Mouse (Mus musculus) kidney, embryonic 16.5 days (tissue): ENCODE results near the gene Fam189a1. TPM values are rescaled to one million over a fixed set of nuclear protein-coding genes. Genes with fewer than 3 reads are reported as not detected.

Experiments used
- ATAC-seq: fragments of 200-750 bp; cut with Nextera tagmentation; 2 replicates; pipeline ENCODE4 v1.8.0; 2017; ENCODE audit warnings: moderate TSS enrichment; ENCODE audit not compliant: low FRiP score, low TSS enrichment
- H3K27ac ChIP-seq: fragments of 300-500 bp; sonication (generic); 2 replicates; pipeline ENCODE4 v1.5.1; 2014; ENCODE audit warnings: low read length
- H3K27me3 ChIP-seq: fragments of 300-500 bp; sonication (generic); 2 replicates; pipeline ENCODE4 v1.6.1; 2014; ENCODE audit warnings: low read length, control low read depth, mixed read lengths; ENCODE audit not compliant: insufficient read depth
- H3K36me3 ChIP-seq: fragments of 300-500 bp; sonication (generic); 2 replicates; pipeline ENCODE4 v1.6.1; 2014; ENCODE audit warnings: low read length, control low read depth, mixed read lengths; ENCODE audit not compliant: insufficient read depth
- H3K4me1 ChIP-seq: fragments of 300-500 bp; sonication (generic); 2 replicates; pipeline ENCODE4 v1.6.1; 2014; ENCODE audit warnings: low read length, control low read depth, mixed read lengths; ENCODE audit not compliant: insufficient read depth
- H3K4me2 ChIP-seq: fragments of 300-500 bp; sonication (generic); replicated peaks from 2 replicates; pipeline ENCODE4 v1.6.1; 2014; ENCODE audit warnings: low read depth, low read length
- H3K4me3 ChIP-seq: fragments of 300-500 bp; sonication (generic); 2 replicates; pipeline ENCODE4 v1.5.1; 2014; ENCODE audit warnings: mild to moderate bottlenecking, low read length
- H3K9ac ChIP-seq: fragments of 300-500 bp; sonication (generic); replicated peaks from 2 replicates; pipeline ENCODE4 v1.6.1; 2014; ENCODE audit warnings: low read length
- H3K9me3 ChIP-seq: fragments of 300-500 bp; sonication (generic); 2 replicates; pipeline ENCODE4 v1.6.1; 2016; ENCODE audit warnings: low read length, control low read depth
- WGBS: fragments of 180-500 bp; shearing (Covaris S2); extraction: QIAGEN DNeasy Blood & Tissue Kit; methylation state at CpG from one replicate; pipeline ENCODE4 v1.1.7; 2014; 5-methylcytosine and 5-hydroxymethylcytosine counted together
- polyA plus RNA-seq: library from polyadenylated mRNA; unstranded; fragments of >200 nt; fragmentation: Nextera tagmentation; extraction: Ambion mirVana; gene quantifications from 2 replicates; pipeline ENCODE4 v1.2.1, GENCODE M21; 2015

The Fam189a1 gene
- polyA plus RNA-seq, 1 experiment from 2014 or later = 0.20 TPM

DNA sequence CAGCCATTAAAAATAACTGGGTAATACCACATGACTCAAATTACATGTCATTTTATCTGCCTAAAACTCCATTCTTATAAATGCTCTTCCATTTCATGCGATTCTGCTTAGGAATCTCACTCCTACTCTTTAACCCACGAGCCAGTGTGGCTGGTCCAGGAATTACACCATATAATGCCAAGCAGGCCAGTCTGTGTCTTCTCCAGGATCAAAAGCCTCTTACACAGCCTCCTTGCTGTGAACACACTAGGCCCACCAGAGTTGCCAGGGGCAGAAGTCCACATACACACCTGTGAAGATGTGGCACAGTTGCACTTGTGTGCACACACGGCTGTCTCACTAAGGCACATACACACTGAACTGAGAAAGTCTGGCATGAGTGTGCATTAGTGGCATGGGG lies 50.8 kb downstream of the Fam189a1 start:
- no peak for ATAC-seq
- no peaks in the 10 kb centered on the region for H3K27me3 ChIP-seq
- no peak overlapping the region for H3K9ac ChIP-seq
- no peaks in the 10 kb centered on the region for H3K36me3 ChIP-seq
- no peak overlapping the region for H3K27ac ChIP-seq
- H3K4me1 ChIP-seq = no peaks in the 10 kb centered on the region
- WGBS = 82% methylated on average over 3 of the region's 3 CpGs
- H3K9me3 ChIP-seq = no peaks in the 10 kb centered on the region
- no peak overlapping the region for H3K4me3 ChIP-seq
- no peak overlapping the region for H3K4me2 ChIP-seq

DNA sequence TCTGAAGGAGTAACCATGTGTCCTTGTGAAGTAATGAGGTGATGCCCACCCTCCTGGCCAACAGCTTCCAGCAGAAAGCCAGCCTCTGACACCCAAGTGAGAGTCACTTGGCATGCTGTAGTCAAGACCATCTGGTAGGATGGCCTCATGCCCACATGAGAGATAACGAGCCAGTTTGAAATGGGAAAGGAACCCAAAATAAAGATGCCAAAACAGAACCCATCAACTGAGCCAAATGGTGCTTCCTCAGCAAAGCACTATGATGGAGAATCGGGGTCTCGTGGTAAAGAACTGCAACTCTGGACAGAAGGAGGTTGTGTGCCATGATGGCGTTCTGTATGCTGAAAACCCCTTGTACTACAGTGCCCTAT lies 51.3 kb downstream of the Fam189a1 start:
- H3K36me3 ChIP-seq = no peaks in the 10 kb centered on the region
- H3K4me3 ChIP-seq = no peak overlapping the region
- H3K27ac ChIP-seq = no peak overlapping the region
- H3K9me3 ChIP-seq = no peaks in the 10 kb centered on the region
- no peak overlapping the region for H3K9ac ChIP-seq
- 90% methylated on average over 4 of the region's 4 CpGs for WGBS
- H3K4me2 ChIP-seq = no peak overlapping the region
- H3K4me1 ChIP-seq = no peaks in the 10 kb centered on the region
- H3K27me3 ChIP-seq = no peaks in the 10 kb centered on the region
- ATAC-seq = no peak

DNA sequence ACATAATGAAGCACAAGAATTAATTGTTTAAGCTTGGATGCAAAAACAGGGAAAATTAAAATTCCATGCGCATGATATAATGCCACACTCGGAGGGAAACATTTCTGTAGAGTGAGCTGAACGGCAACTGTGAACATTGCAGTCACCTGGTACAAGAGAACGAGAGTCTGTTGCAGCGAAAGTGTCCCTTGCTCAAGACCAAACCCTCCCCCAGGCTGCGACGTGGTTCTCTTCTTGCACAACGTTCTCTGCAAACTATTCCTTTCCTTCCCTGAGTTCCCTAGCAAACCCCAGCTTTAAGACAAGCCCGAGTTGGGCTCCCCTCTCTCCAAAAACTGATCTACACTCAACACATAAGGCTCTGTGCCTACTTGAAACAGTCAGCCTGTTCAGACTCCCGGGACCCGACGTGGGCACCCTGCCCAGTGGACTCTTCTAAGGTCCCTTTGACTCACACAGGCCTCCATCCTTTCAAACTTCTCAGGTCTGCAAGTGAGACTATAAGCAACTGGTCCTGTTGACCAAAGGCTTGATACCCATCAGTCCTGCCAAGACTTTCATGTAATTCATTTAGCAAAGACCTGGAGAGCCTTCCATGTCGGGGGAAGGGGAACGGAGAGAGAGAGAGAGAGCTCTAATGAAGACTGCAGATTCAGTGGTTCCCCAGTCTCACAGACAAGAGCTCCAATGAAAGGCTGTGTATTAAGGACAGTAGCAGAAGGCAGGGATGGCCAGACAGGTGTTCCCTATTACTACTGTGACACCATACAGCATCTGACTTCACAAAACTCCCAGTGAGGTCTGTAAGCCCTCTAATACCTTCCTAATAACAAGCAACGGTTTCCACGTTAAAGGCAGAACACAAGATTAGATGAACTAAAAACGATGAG lies 51.9 kb downstream of the Fam189a1 start:
- no peak overlapping the region for H3K4me2 ChIP-seq
- H3K4me1 ChIP-seq = no peaks in the 10 kb centered on the region
- no peaks in the 10 kb centered on the region for H3K9me3 ChIP-seq
- WGBS = 91% methylated on average over 17 of the region's 17 CpGs
- no peak overlapping the region for H3K4me3 ChIP-seq
- no peak for ATAC-seq
- H3K9ac ChIP-seq = no peak overlapping the region
- H3K27ac ChIP-seq = no peak overlapping the region
- no peaks in the 10 kb centered on the region for H3K27me3 ChIP-seq
- no peaks in the 10 kb centered on the region for H3K36me3 ChIP-seq

DNA sequence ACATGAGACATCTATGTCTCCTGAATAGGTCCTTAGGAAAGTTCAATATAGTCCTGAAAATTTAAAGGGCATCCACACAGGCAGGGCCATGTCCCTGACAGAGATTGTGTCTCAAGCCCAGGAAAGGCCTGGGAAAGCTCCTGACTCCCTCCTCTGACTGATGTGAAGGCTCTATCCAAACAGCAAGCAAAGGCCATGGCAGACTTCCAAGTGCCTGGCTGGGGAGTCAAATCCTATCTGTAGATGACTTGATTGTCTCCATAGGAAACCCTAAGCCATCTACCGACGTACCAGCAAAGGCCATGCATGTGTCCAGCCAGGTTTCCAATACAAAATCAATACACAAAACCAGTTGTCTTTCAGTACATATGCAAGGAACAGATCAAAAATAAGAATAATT lies 54.7 kb downstream of the Fam189a1 start:
- Histone ChIP-seq H3K36me3 (no peaks in the 10 kb centered on the region), H3K4me3 (no peak overlapping the region), H3K4me2 (no peak overlapping the region), H3K27me3 (no peaks in the 10 kb centered on the region), H3K4me1 (no peaks in the 10 kb centered on the region), H3K27ac (no peak overlapping the region), H3K9me3 (no peaks in the 10 kb centered on the region), H3K9ac (no peak overlapping the region)
- WGBS = 90% methylated on average over 2 of the region's 2 CpGs
- ATAC-seq = no peak

DNA sequence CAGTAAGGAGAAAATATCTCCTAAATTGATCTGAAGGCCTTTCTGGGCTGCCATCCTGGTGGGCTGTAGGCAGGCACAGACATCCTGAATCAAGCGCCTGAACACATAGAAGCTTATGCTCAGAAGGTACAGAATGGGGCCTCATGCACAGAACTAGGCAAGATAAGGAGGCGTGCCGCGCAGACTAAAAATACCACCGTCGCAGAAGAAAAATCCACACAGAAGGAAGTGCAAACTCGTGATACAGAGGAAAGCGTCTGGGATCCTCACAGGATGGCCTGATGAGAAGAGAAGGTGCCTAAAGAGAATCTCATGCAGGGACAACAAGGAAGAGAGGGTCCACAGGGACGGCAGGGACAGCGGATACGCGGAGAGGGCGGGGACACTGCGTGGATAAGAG lies 58.7 kb downstream of the Fam189a1 start:
- Histone ChIP-seq H3K4me2 (no peak overlapping the region), H3K27ac (no peak overlapping the region), H3K4me1 (no peaks in the 10 kb centered on the region), H3K9ac (no peak overlapping the region), H3K36me3 (no peaks in the 10 kb centered on the region), H3K4me3 (no peak overlapping the region), H3K27me3 (no peaks in the 10 kb centered on the region), H3K9me3 (no peaks in the 10 kb centered on the region)
- ATAC-seq = no peak
- 89% methylated on average over 14 of the region's 14 CpGs for WGBS

DNA sequence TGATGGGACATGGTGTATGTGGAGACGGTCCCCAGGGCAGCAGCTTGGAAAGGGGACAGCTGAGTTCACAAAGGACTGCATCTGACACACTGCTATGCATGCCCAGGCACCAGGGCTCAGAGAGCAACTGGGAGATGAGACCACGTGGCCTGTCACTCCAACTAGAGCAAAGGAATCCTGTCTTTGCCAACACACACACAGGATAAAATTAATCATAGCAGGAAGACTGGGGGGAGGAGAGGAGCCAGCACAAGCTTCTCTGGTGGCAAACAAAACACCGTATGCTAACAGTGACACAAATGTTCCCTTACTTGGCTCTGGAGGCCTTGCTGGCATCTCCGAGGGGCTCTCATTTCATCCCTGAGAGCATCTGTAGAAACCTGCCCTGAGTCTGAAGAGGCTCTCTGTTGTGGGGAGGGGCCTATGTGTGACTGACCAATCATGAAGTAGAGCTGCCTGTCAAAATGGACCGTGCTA lies 60.7 kb downstream of the Fam189a1 start:
- Histone ChIP-seq H3K36me3 (no peaks in the 10 kb centered on the region), H3K27me3 (no peaks in the 10 kb centered on the region), H3K9ac (no peak overlapping the region), H3K4me3 (no peak overlapping the region), H3K4me2 (no peak overlapping the region), H3K27ac (no peak overlapping the region), H3K4me1 (no peaks in the 10 kb centered on the region), H3K9me3 (no peaks in the 10 kb centered on the region)
- peak; percentile 84 for ATAC-seq
- 24% methylated on average over 5 of the region's 5 CpGs for WGBS

DNA sequence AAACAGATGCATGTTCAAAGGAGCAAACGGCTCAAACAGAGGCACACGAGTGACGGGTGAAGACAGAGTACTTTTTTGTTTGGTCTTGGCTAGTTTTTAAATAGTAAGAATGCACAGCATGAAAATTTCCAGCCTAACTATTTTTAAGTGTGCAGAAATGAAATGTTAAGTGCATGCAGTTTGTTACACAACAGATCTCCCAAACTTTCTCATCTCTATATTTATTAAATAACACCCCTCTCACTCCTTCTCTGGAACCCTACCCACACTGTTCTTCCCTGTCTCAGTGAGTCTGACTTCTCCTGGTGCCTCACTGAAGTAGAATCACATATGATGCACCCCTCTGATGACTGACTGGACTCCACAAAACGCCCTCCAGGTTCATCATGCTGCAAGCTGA lies 63.1 kb downstream of the Fam189a1 start:
- H3K27me3 ChIP-seq = no peaks in the 10 kb centered on the region
- no peaks in the 10 kb centered on the region for H3K9me3 ChIP-seq
- H3K36me3 ChIP-seq = no peaks in the 10 kb centered on the region
- no peaks in the 10 kb centered on the region for H3K4me1 ChIP-seq
- 73% methylated on average over 4 of the region's 4 CpGs for WGBS
- no peak overlapping the region for H3K4me2 ChIP-seq
- no peak for ATAC-seq
- no peak overlapping the region for H3K4me3 ChIP-seq
- H3K9ac ChIP-seq = no peak overlapping the region
- H3K27ac ChIP-seq = no peak overlapping the region

DNA sequence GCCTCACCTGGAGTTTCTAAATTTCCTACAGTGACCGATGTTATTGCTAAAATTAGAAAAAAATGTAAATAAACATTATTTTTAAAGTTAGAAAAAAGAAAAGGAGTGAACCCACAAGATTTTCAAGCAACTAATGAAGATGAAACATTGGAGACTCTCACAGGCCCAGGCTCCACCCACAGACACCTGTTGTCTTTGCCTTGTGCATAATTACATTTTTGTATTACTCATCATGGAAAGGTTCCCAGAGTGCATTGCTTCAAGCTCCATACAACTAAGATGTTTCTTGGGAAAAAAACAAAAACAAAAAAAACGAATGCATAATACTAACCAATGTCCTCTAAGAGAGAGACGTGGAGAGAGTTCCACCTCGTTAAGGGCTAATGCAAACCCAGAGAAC lies 64.9 kb downstream of the Fam189a1 start:
- no peak for ATAC-seq
- H3K4me3 ChIP-seq = no peak overlapping the region
- H3K27ac ChIP-seq = no peak overlapping the region
- H3K27me3 ChIP-seq = no peaks in the 10 kb centered on the region
- 82% methylated on average over 4 of the region's 4 CpGs for WGBS
- no peak overlapping the region for H3K4me2 ChIP-seq
- no peak overlapping the region for H3K9ac ChIP-seq
- H3K36me3 ChIP-seq = no peaks in the 10 kb centered on the region
- H3K9me3 ChIP-seq = no peaks in the 10 kb centered on the region
- no peaks in the 10 kb centered on the region for H3K4me1 ChIP-seq

DNA sequence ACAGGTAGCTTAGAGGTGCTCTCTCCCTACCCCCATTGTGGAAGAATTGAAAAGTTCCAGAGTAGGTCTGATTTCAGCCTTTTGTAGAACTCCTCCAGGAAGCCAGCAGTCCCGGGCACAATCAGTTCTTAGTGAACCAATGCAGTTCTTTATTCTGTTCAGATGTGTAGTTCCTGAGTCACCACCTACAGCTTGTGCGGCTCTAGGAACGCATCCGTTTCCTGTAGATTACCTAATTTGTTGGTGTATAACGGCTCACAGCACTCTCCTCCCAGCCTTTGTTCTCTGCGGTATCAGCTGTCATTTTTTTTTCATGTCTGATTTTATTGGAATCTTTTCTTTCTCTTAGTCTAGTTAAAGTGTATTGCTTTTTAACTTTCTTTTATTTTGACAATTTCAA lies 70.4 kb downstream of the Fam189a1 start:
- Histone ChIP-seq H3K9me3 (no peaks in the 10 kb centered on the region), H3K4me1 (0 out of 2 replicates have a peak, but pooled peaks cover 3% of the 10 kb centered on the region), H3K4me3 (no peak overlapping the region), H3K27ac (no peak overlapping the region), H3K4me2 (no peak overlapping the region), H3K27me3 (no peaks in the 10 kb centered on the region), H3K9ac (no peak overlapping the region), H3K36me3 (no peaks in the 10 kb centered on the region)
- ATAC-seq = no peak
- WGBS = 74% methylated on average over 6 of the region's 6 CpGs

DNA sequence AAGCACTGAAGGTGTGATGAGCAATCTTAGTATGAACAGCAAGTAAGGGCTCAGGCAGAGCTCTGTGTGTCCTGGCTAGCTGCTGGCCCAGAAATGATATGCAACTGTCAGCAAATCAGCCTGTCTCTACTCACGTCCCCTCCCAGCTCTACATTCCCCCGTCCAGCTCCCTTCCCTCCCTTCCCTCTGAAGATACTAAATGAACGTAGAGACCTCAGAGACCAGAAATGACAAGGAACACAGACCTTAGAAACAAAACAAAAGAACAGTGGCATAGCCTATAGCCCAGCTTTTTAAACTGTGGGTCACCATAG lies 73.6 kb downstream of the Fam189a1 start:
- H3K4me1 ChIP-seq = 0 out of 2 replicates have a peak, but pooled peaks cover 3% of the 10 kb centered on the region
- H3K36me3 ChIP-seq = no peaks in the 10 kb centered on the region
- no peak for ATAC-seq
- no peaks in the 10 kb centered on the region for H3K27me3 ChIP-seq
- H3K4me3 ChIP-seq = no peak overlapping the region
- WGBS = 38% methylated on average over 3 of the region's 3 CpGs
- no peaks in the 10 kb centered on the region for H3K9me3 ChIP-seq
- no peak overlapping the region for H3K4me2 ChIP-seq
- no peak overlapping the region for H3K27ac ChIP-seq
- no peak overlapping the region for H3K9ac ChIP-seq
